Mouse (Mus musculus) myocyte (in vitro differentiated cells): ENCODE measurements around the gene Slbp. TPM values are rescaled to one million over a fixed set of nuclear protein-coding genes. Genes with fewer than 3 reads are reported as not detected.

ENCODE experiments used
- H3K27me3 ChIP-seq: one replicate; pipeline ENCODE4 v1.6.1; 2011; ENCODE audit not compliant: control insufficient read depth, insufficient read depth, insufficient read length
- H3K36me3 ChIP-seq: one replicate; pipeline ENCODE4 v1.6.1; 2011; ENCODE audit not compliant: control insufficient read depth, insufficient read depth
- H3K4me2 ChIP-seq: one replicate; pipeline ENCODE4 v1.6.1; 2011; ENCODE audit warnings: low read depth, control low read depth
- H3K4me3 ChIP-seq: one replicate; pipeline ENCODE4 v1.5.1; 2011; ENCODE audit warnings: mild to moderate bottlenecking, control low read depth, moderate library complexity
- H3K79me2 ChIP-seq: one replicate; pipeline ENCODE4 v1.6.1; 2011; ENCODE audit not compliant: control insufficient read depth, insufficient read depth
- H3ac ChIP-seq: one replicate; pipeline ENCODE4 v1.6.1; 2011; ENCODE audit not compliant: control insufficient read depth, insufficient read length
- CEBPB ChIP-seq: IDR thresholded peaks from 2 replicates; pipeline ENCODE4 v1.6.1; 2011; ENCODE audit warnings: mild to moderate bottlenecking, moderate library complexity; ENCODE audit not compliant: poor library complexity, insufficient read depth, severe bottlenecking
- E2F4 ChIP-seq: IDR thresholded peaks from one replicate; pipeline ENCODE4 v1.6.1; 2011; ENCODE audit warnings: mild to moderate bottlenecking, control low read depth, moderate library complexity; ENCODE audit not compliant: insufficient read depth
- MAX ChIP-seq: IDR thresholded peaks from one replicate; pipeline ENCODE4 v1.6.1; 2011; ENCODE audit warnings: low read depth, mild to moderate bottlenecking, control low read depth
- MYOD1 ChIP-seq, 3 experiments: IDR thresholded peaks; one replicate each; pipeline ENCODE4 v1.6.1; 2011; ENCODE audit warnings: control low read depth in 2 of 3, low read depth in 2 of 3, mild to moderate bottlenecking in 2 of 3, moderate library complexity in 1 of 3; ENCODE audit not compliant: insufficient read length in 2 of 3, control insufficient read depth in 1 of 3
- MYOG ChIP-seq, 3 experiments: IDR thresholded peaks; one replicate each; pipeline ENCODE4 v1.6.1; 2011; ENCODE audit warnings: control low read depth in 2 of 3, low read depth in 2 of 3, mild to moderate bottlenecking in 2 of 3; ENCODE audit not compliant: insufficient read length in 2 of 3, control insufficient read depth in 1 of 3, insufficient read depth in 1 of 3
- POLR2A ChIP-seq: IDR thresholded peaks from one replicate; pipeline ENCODE4 v1.6.1; 2011; ENCODE audit warnings: low read depth, mild to moderate bottlenecking, control low read depth, moderate library complexity; ENCODE audit not compliant: insufficient read length
- POLR2AphosphoS2 ChIP-seq: IDR thresholded peaks from one replicate; pipeline ENCODE4 v1.6.1; 2011; ENCODE audit warnings: low read depth, control low read depth; ENCODE audit not compliant: insufficient read length
- REST ChIP-seq: IDR thresholded peaks from one replicate; pipeline ENCODE4 v1.6.1; 2011; ENCODE audit warnings: mild to moderate bottlenecking, control low read depth, moderate library complexity; ENCODE audit not compliant: insufficient read depth, insufficient read length
- SRF ChIP-seq: IDR thresholded peaks from one replicate; pipeline ENCODE4 v1.6.1; 2011; ENCODE audit warnings: low read depth; ENCODE audit not compliant: control insufficient read depth, insufficient read length
- TCF12 ChIP-seq: IDR thresholded peaks from one replicate; pipeline ENCODE4 v1.6.1; 2011; ENCODE audit warnings: mild to moderate bottlenecking, control low read depth; ENCODE audit not compliant: poor library complexity, insufficient read depth, severe bottlenecking
- TCF3 ChIP-seq: IDR thresholded peaks from one replicate; pipeline ENCODE4 v1.6.1; 2011; ENCODE audit warnings: low read depth, control low read depth; ENCODE audit not compliant: insufficient read length
- USF1 ChIP-seq: IDR thresholded peaks from one replicate; pipeline ENCODE4 v1.6.1; 2011; ENCODE audit warnings: low read depth, mild to moderate bottlenecking, control low read depth, moderate library complexity
- polyA plus RNA-seq: library from polyadenylated mRNA; unstranded; fragments of >200 nt; fragmentation: generic; extraction: Trizol; gene quantifications from one replicate; pipeline ENCODE4 v1.2.1, GENCODE M21; 2012; ENCODE audit warnings: missing spikeins

The Slbp gene
- 13.1 TPM for polyA plus RNA-seq

- Histone ChIP-seq H3K36me3 (peaks cover 8% of the 10 kb centered on the region), H3K27me3 (no peaks in the 10 kb centered on the region)
- TF ChIP-seq USF1 = no peak
- peak; percentile 59 for TF ChIP-seq SRF
- TF ChIP-seq TCF3 = no peak
- no peak for TF ChIP-seq TCF12
- peak; percentile 82 for TF ChIP-seq E2F4
- peak in 2 of 3 experiments; percentile 1 to 13 for TF ChIP-seq MYOD1 (IDR thresholded peaks at IDR 0.05; ENCODE audit: control insufficient read depth in 1 of 3, insufficient read length in 2 of 3, low read depth in 2 of 3)
- TF ChIP-seq CEBPB = no peak
- peak; percentile 99 for TF ChIP-seq POLR2A
- TF ChIP-seq MYOG (IDR thresholded peaks at IDR 0.05; ENCODE audit: control insufficient read depth in 1 of 3, insufficient read depth in 1 of 3, insufficient read length in 2 of 3, low read depth in 2 of 3) = peak in 1 of 3 experiments; percentile 1
- TF ChIP-seq MAX = no peak
- TF ChIP-seq POLR2AphosphoS2 = peak; percentile 98
- TF ChIP-seq REST = no peak
Measured at GRCm38 (mm10) chr5:33651921-33652782, at the start of gene Slbp. TSS of gene Slbp (minus strand) at chr5:33652574.

DNA sequence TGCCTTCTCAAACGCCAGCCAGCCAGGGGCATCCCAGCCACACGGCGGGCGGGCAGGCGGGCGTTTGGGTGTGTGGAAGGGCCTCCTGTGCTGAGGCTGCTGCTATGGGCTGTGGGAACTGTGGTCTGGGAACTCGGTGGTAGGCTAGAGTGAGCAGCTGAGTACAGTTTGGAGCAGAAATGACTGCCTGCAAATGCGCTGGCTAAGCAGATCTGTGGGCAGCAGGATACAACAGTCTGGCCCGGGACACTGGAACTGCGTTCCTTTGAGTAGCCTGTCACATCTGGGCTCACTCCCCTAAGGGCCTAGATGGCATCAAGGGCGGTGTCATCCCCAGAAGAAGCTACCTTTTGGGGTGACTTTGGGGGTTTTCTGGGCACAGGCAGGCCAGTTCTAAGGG, 49.5 kb upstream of the Slbp start:
- Histone ChIP-seq H3K4me2 (no peak overlapping the region), H3K79me2 (no peaks in the 10 kb centered on the region), H3K4me3 (no peak overlapping the region), H3K36me3 (no peaks in the 10 kb centered on the region), H3ac (no peak overlapping the region), H3K27me3 (peaks cover 68% of the 10 kb centered on the region)
- TF ChIP-seq CEBPB (no peak), MYOG (IDR thresholded peaks at IDR 0.05; ENCODE audit: control insufficient read depth in 1 of 3, insufficient read depth in 1 of 3, insufficient read length in 2 of 3, low read depth in 2 of 3) (no peak), USF1 (no peak), E2F4 (no peak), SRF (no peak), POLR2A (no peak), MAX (no peak), MYOD1 (IDR thresholded peaks at IDR 0.05; ENCODE audit: control insufficient read depth in 1 of 3, insufficient read length in 2 of 3, low read depth in 2 of 3) (no peak), REST (no peak), TCF3 (no peak), TCF12 (no peak), POLR2AphosphoS2 (no peak)

More at GRCm38 (mm10) chr5:33651921-33652782, at the start of gene Slbp:
- Histone ChIP-seq H3K79me2 (peaks cover 63% of the 10 kb centered on the region), H3ac (peak within 1 kb of the TSS; percentile 63), H3K4me2 (peak within 1 kb of the TSS; percentile 93), H3K4me3 (peak within 1 kb of the TSS; percentile 97)

GRCm38 (mm10) chr5:33700010-33700409, 47.6 kb upstream of the Slbp start:
- no peak for TF ChIP-seq REST
- Histone ChIP-seq H3K79me2 (no peaks in the 10 kb centered on the region), H3K36me3 (no peaks in the 10 kb centered on the region), H3ac (no peak overlapping the region), H3K27me3 (peaks cover 68% of the 10 kb centered on the region), H3K4me3 (no peak overlapping the region), H3K4me2 (no peak overlapping the region)

DNA sequence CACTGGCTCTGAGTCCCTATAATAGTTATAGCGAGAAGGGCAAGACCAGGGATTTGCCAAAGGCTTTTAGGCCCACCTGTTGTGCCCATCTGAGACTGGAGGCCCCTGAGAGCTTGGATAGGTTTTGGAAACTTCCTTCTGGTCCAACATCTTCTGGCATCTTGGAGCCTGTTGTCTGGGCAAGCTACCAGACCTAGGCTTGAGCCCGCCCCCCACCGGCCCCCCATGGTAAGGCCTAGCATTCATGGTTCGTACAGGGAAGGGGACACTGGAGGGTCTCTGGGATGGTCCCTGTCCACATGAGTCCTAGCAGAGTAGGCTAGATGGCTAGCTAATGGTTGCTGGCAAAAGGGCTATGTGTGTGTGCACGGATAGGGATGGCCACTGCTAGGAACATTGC, 46.3 kb upstream of the Slbp start:
- H3K36me3 ChIP-seq = no peaks in the 10 kb centered on the region
- TF ChIP-seq MYOG (IDR thresholded peaks at IDR 0.05; ENCODE audit: control insufficient read depth in 1 of 3, insufficient read depth in 1 of 3, insufficient read length in 2 of 3, low read depth in 2 of 3) = no peak
- no peak for TF ChIP-seq REST
- TF ChIP-seq CEBPB = no peak
- no peak overlapping the region for H3K4me3 ChIP-seq
- H3K4me2 ChIP-seq = no peak overlapping the region
- no peak overlapping the region for H3ac ChIP-seq
- no peaks in the 10 kb centered on the region for H3K79me2 ChIP-seq
- H3K27me3 ChIP-seq = peaks cover 63% of the 10 kb centered on the region

DNA sequence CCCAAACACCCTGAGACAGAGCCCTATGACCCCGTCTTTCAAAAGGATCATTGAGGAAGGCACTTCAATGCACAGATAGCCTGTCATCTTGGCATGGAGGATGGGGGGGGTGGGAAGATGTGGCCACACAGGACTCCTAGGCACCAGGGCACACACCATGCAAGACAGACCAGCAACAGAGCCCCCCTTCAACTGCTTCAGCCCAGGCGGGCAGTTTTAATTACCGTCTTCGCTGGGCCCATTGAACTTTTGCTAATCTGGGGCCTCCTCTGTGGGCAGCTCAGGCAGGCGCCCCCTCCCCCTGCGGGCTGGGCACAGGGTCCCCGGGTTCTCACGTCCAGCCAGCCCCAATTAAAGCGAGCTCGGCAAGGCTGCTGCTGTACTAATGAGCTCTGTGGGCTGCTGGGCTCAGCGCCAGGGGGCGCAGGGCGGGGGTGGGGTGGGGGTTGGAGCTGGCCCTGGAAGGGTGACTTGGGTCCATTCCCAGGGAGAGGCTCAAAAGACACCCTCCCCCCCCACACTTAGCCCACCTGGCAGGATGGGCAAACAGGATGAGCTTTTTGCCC, 45.7 kb upstream of the Slbp start:
- Histone ChIP-seq H3K36me3 (no peaks in the 10 kb centered on the region), H3K79me2 (no peaks in the 10 kb centered on the region), H3ac (no peak overlapping the region), H3K4me3 (no peak overlapping the region), H3K4me2 (no peak overlapping the region), H3K27me3 (peaks cover 63% of the 10 kb centered on the region)
- no peak for TF ChIP-seq POLR2A
